Mouse (Mus musculus): Measurements from ENCODE around the gene Gucy1b2.

DNA sequence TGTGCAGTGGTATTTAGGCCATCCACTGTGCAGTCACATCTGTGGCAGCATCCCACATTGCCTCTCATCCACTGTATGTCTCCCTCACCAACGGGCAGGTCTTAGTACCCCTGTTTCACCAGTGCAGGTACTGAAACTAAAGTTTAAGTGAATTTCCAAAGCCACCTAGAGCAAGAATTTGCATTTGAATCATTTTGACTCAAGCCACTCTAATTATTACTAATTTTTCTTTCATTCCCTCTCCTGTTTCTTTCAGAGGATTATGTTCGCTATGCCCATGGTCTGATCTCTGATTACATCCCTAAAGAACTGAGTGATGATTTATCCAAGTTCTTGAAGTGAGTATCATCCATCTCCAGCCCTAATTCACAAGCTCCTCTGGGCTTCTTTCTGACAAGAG is 92.3 kb downstream of the Gucy1b2 start:
- no peak for TF ChIP-seq CTCF (IDR thresholded peaks at IDR 0.05; ENCODE audit: low read depth, low read length)
- TF ChIP-seq POLR2A (IDR thresholded peaks at IDR 0.05; ENCODE audit: extremely low read depth, insufficient read depth, low read length), result no peak

Data from liver, adult 2 months (tissue).